Mouse (Mus musculus): ENCODE data around the gene Sdhaf2. TPM values are rescaled to one million over a fixed set of nuclear protein-coding genes. Genes with fewer than 3 reads are reported as not detected.

Gene Sdhaf2
- polyA plus RNA-seq, 1 experiment: 0.44 TPM

DNA sequence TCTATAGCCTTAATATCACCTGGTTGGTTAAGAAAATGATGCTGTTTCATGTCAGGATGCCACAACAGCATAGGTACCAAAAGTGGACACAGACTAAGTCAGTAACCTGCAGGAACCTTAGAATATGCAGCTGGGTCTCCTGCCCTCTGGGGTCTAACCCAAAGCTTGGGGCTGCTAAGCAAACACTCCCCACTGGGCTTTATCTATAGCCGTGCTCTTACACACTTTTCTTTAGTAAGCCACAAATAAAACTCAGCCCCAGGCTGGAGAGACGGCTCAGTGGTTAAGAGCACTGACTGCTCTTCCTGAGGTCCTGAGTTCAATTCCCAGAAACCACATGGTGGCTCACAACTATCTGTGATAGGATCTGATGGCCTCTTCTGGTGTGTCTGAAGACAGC lies 31.1 kb upstream of the Sdhaf2 start:
- H3K27me3 ChIP-seq (ENCODE audit: control insufficient read depth): no peaks in the 10 kb centered on the region
- H3K9me3 ChIP-seq (ENCODE audit: control insufficient read depth, low read length): no peaks in the 10 kb centered on the region
- peaks cover 26% of the 10 kb centered on the region for H3K4me1 ChIP-seq (ENCODE audit: control insufficient read depth)
- peaks cover 2% of the 10 kb centered on the region; the same call in 1 of the 2 replicates for H3K36me3 ChIP-seq (ENCODE audit: control insufficient read depth)
- H3K4me3 ChIP-seq (replicated peaks): no peak overlapping the region
- TF ChIP-seq GATA1 (IDR thresholded peaks at IDR 0.05; ENCODE audit: low read length) (no peak), TAL1 (IDR thresholded peaks at IDR 0.05; ENCODE audit: low read length) (no peak)

DNA sequence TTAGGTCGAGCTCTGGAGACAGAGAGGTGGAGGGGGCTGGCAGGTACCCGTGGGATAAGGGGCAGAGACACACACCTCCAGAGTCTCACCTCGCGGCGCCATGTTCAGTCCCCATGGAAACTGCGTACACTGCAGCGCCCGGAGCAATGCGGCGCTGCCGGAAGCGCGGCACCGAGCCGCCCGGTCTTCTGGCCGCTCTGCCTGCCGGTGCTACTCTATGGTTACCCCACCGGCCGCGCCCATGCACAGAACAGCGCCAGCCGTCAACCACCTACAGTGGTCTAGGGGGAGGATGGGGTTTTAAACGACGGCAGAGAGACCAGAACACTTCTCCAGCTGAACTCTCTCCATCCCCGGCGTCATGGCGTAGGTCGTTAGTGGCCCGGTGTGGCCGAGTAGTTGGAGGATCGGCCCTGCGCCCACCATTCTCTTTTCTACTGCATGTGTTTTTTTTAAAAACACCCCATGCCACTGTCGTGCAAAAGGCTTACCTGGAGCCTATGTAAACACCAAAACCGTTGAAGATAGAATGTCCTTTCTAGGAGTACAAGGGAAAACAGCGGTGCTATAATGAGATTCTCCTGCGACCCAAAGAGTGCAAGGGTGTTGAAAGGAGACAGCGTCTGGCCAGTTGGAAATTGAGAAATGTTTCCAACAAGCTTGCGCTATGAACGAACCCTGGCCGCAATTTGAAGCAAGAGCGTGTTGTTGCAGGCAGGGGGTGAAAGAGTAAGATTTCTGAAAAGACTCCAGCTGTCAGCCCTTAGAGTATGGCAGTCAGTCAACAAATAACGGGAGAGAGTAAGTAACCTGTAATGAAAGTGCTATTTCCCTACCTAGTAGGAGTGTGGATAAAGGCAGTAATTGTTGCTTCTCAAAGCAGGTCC lies 29.9 kb upstream of the Sdhaf2 start, which contains the start of gene Tmem216:
Gene Tmem216, minus strand, starts transcription at position 615 of the 887 bp plus-strand sequence.
- H3K4me3 ChIP-seq (replicated peaks): peak within 1 kb of the TSS; percentile 80
- no peaks in the 10 kb centered on the region for H3K27me3 ChIP-seq (ENCODE audit: control insufficient read depth)
- no peaks in the 10 kb centered on the region for H3K9me3 ChIP-seq (ENCODE audit: control insufficient read depth, low read length)
- H3K36me3 ChIP-seq (ENCODE audit: control insufficient read depth): peaks cover 11% of the 10 kb centered on the region
- peaks cover 26% of the 10 kb centered on the region for H3K4me1 ChIP-seq (ENCODE audit: control insufficient read depth)
- no peak for TF ChIP-seq TAL1 (IDR thresholded peaks at IDR 0.05; ENCODE audit: low read length)
- no peak for TF ChIP-seq GATA1 (IDR thresholded peaks at IDR 0.05; ENCODE audit: low read length)

DNA sequence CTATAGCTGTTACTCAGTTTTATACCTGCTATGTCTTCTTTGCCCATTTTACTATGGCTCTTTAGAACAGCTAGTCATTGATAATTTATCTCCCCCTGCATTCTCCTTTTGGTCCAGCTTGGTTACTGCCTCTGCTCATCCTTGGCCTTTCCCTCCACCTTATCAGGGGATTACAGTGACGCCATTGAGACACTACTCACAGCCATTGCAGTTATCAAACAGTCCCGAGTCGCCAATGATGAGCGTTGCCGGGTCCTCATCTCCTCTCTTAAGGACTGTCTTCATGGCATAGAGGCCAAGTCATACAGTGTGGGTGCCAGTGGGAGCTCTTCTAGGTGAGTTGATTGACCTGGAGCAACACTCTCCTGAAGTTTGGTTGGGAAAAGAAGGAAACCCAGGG lies 13.5 kb upstream of the Sdhaf2 start:
- Histone ChIP-seq H3K4me1 (ENCODE audit: control insufficient read depth) (peaks cover 16% of the 10 kb centered on the region), H3K27me3 (ENCODE audit: control insufficient read depth) (no peaks in the 10 kb centered on the region), H3K4me3 (replicated peaks) (no peak overlapping the region), H3K9me3 (ENCODE audit: control insufficient read depth, low read length) (no peaks in the 10 kb centered on the region), H3K36me3 (ENCODE audit: control insufficient read depth) (peaks cover 100% of the 10 kb centered on the region)
- TF ChIP-seq TAL1 (IDR thresholded peaks at IDR 0.05; ENCODE audit: low read length) (no peak), GATA1 (IDR thresholded peaks at IDR 0.05; ENCODE audit: low read length) (no peak)

DNA sequence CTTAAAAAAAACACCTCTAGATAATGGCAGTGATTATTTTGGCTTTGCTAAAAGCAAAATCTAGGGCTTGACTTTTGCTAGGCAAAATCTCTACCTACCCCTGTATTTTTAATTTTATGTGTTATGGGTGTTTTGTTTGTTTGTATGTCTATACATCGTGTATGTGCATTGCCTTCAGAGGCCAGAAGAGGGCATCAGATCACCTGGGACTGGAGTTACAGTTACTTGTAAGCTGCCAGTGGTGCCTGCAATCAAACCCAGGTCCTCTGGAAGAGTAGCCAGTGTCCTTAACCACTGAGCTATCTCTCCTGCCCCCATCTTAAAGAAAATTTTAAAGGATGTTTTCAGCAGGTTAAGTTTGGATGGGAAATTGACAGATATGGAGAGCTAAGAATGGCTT lies 4.1 kb upstream of the Sdhaf2 start:
- Histone ChIP-seq H3K4me1 (ENCODE audit: control insufficient read depth) (peaks cover 23% of the 10 kb centered on the region), H3K9me3 (ENCODE audit: control insufficient read depth, low read length) (no peaks in the 10 kb centered on the region), H3K36me3 (ENCODE audit: control insufficient read depth) (peaks cover 87% of the 10 kb centered on the region), H3K4me3 (replicated peaks) (no peak overlapping the region), H3K27me3 (ENCODE audit: control insufficient read depth) (no peaks in the 10 kb centered on the region)
- TF ChIP-seq GATA1 (IDR thresholded peaks at IDR 0.05; ENCODE audit: low read length): no peak
- TF ChIP-seq TAL1 (IDR thresholded peaks at IDR 0.05; ENCODE audit: low read length): no peak

DNA sequence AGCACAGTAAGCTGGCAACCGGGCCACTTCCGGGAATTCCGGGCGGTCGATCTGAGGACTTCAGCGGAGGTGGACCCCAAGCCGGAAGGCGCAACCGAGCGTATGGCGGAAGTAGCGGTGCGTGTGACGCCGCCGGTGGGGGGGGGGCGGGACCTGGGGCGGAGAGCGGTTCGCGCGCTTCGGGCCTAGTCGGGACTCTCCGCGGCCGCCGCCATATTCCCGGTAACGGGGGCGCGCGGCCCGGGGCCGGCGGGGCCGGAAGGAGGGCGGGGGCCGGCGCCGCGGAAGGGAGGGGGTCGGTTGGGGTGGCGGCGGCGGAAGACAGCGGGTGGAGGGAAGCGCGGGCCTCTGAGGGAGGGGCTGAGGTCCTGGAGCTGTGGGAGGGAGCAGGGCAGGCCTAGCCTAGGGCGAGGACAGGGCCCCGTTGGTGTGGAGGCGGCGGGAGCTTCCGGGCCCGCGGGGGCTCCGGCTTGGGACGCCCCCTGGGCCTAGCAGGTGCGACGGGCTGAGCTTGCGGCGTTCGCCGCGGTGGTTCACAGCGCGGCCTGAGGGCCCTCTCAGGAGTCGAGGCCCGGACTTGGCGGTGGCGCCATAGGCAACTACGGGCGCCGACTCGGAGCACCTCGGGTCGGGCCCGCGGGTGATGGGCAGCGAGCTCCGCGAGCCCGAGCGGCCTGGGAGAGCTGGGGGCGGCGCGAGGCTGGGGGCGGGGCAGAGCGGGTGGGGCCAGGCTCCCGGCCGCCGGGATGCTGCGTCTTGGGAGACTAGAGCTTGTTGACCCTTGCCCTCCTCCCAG lies 638 bp downstream of the Sdhaf2 start, which contains the start of gene Cpsf7:
Gene Cpsf7, plus strand, starts transcription at position 161 of the 796 bp plus-strand sequence.
- peaks cover 61% of the 10 kb centered on the region for H3K36me3 ChIP-seq (ENCODE audit: control insufficient read depth)
- no peaks in the 10 kb centered on the region for H3K27me3 ChIP-seq (ENCODE audit: control insufficient read depth)
- H3K4me1 ChIP-seq (ENCODE audit: control insufficient read depth): peaks cover 54% of the 10 kb centered on the region

DNA sequence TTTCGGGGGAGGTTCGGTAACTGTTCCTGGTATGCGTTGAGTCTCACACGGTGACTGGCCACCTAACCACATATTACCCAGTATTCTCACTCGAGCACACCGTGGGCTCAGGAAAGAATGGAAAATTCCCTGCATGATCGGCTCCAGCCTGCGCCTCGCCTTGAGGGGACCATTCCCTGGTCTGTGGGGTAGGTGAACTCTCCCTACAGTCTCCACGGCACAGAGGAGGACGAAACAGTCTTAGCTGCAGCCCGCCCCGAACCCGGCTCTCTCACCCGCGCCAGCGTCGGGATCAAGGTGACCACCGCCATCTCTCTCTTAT lies 1.2 kb downstream of the Sdhaf2 start:
- Histone ChIP-seq H3K4me1 (ENCODE audit: control insufficient read depth) (peaks cover 56% of the 10 kb centered on the region), H3K4me3 (replicated peaks) (peak overlapping the region; percentile 100), H3K36me3 (ENCODE audit: control insufficient read depth) (peaks cover 57% of the 10 kb centered on the region), H3K9me3 (ENCODE audit: control insufficient read depth, low read length) (no peaks in the 10 kb centered on the region), H3K27me3 (ENCODE audit: control insufficient read depth) (no peaks in the 10 kb centered on the region)
- TF ChIP-seq TAL1 (IDR thresholded peaks at IDR 0.05; ENCODE audit: low read length) (no peak), GATA1 (IDR thresholded peaks at IDR 0.05; ENCODE audit: low read length) (no peak)

More for the DNA sequence above, 638 bp downstream of the Sdhaf2 start, which contains the start of gene Cpsf7:
- Histone ChIP-seq H3K9me3 (ENCODE audit: control insufficient read depth, low read length) (no peaks in the 10 kb centered on the region), H3K4me3 (replicated peaks) (peak within 1 kb of the TSS; percentile 100)
- TF ChIP-seq GATA1 (IDR thresholded peaks at IDR 0.05; ENCODE audit: low read length): no peak
- no peak for TF ChIP-seq TAL1 (IDR thresholded peaks at IDR 0.05; ENCODE audit: low read length)

DNA sequence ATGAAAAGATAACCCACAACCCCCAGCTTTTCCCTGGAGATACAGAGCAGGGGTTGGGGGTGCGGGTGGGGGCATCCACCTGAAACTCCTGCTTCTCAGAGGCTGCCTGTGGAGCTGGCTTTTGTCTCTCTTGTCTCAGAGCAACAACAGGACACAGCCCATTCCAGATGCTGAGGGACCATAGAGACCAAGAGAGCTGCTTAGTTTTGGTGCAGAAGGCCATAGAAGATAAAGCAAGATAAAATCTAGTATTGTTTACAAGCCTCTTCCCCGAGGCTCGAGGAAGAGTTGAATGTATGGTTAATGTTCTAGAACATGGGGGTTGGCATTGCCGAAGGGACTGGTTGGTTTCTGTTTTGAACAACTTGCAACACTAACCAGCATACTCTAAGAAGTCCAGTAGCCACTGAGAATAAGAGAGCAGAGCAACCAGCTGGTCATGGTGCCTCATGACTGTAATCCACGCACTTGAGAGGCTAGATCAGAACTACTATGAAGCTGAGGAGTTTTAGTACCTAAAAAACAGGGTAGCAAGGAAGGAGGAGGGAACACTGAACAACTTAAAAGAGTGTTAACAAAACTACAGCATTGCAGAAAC lies 2.4 kb downstream of the Sdhaf2 start:
- no peaks in the 10 kb centered on the region for H3K9me3 ChIP-seq (ENCODE audit: control insufficient read depth, low read length)
- no peaks in the 10 kb centered on the region for H3K27me3 ChIP-seq (ENCODE audit: control insufficient read depth)
- H3K4me1 ChIP-seq (ENCODE audit: control insufficient read depth): peaks cover 59% of the 10 kb centered on the region
- TF ChIP-seq GATA1 (IDR thresholded peaks at IDR 0.05; ENCODE audit: low read length) (no peak), TAL1 (IDR thresholded peaks at IDR 0.05; ENCODE audit: low read length) (no peak)
- peaks cover 51% of the 10 kb centered on the region for H3K36me3 ChIP-seq (ENCODE audit: control insufficient read depth)
- peak overlapping the region; percentile 100 for H3K4me3 ChIP-seq (replicated peaks)

DNA sequence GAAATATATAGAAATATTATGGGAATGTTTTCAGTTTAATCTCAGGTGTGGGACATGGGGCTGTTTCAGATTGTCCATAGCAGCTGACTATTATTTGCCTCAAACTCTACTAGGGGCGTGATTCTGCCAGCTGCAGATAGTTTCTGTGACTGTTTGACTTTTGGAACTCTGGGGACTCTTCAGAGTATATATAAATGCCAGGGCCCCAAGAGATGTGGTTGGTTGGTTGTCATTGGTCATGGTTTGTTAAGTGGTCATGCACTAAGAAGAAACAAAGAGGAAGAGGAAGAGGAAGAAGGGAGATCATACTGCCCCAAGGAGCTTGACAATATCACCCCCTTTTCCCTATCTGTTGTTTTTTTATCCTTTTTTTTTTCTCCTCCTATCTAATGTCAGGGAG lies 4.0 kb downstream of the Sdhaf2 start:
- no peak overlapping the region for H3K4me3 ChIP-seq (replicated peaks)
- peaks cover 49% of the 10 kb centered on the region for H3K4me1 ChIP-seq (ENCODE audit: control insufficient read depth)

More for the DNA sequence above, 4.0 kb downstream of the Sdhaf2 start:
- no peaks in the 10 kb centered on the region for H3K27me3 ChIP-seq (ENCODE audit: control insufficient read depth)
- no peaks in the 10 kb centered on the region for H3K9me3 ChIP-seq (ENCODE audit: control insufficient read depth, low read length)
- TF ChIP-seq GATA1 (IDR thresholded peaks at IDR 0.05; ENCODE audit: low read length) (no peak), TAL1 (IDR thresholded peaks at IDR 0.05; ENCODE audit: low read length) (no peak)
- peaks cover 49% of the 10 kb centered on the region for H3K36me3 ChIP-seq (ENCODE audit: control insufficient read depth)
